Mouse (Mus musculus): ENCODE data around the gene Mmp9. TPM values are rescaled to one million over a fixed set of nuclear protein-coding genes. Genes with fewer than 3 reads are reported as not detected.
A peak's percentile ranks its signal among the peaks of the same experiment; 100 is the strongest.

Mmp9 gene
- polyA plus RNA-seq, 1 experiment from 2014 or later: 33.2 TPM

DNA sequence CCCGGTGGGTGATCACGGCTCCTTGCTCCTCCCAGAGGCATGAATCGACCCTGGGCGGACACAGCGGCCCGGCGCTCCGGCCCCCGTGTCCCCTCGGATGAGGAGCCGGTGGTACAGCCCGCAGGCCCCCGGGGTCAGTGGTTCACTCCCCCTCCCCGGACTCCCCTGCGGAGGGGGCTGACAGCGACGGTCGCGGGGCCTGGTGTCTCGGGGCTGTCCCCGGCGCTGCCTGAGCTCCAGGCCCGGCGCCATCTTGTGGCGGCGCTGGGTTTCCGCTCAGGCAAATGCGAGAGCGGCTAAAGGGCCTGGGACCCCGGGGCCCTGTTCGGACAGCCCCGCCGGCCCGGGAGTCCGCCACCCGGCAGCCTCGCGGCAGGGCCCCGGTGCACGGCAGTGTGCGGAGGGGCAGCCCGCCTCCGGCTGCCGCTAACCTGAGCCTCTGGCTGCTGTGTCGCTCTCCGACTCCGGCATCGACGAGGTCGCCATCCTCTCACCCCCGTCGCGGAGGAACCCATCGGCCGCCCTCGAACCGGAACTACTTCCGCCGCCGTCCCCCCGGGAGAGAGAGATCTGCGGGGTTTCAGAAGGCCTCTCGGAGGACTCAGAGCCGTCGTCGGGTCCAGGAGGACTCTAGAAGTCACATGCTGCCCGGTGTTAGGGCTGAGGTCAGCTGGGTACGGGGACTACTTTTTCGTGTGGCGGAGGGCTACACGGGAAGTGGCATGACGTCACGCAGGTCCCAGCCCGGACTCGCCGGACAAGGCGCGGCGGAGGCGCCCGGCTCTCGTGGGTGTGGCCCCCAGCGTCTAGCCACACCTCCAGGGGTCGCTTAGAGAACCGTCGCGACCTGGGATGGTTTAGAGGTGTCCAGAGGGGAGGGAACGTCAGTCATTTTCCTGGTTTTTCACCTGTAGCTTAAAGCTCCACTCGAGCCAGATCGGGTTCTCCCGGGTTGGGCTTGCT is 29.2 kb upstream of the Mmp9 start, which contains the start of gene Zfp335:
Gene Zfp335, minus strand, starts transcription at position 672 of the 963 bp plus-strand sequence.
- Histone ChIP-seq H3K27ac (peak within 1 kb of the TSS; percentile 97), H3K4me3 (replicated peaks; ENCODE audit: low read length) (peak within 1 kb of the TSS; percentile 75), H3K4me2 (replicated peaks) (peak within 1 kb of the TSS; percentile 97), H3K9me3 (ENCODE audit: control insufficient read depth, low read length) (0 out of 2 replicates have a peak, but pooled peaks cover under 1% of the 10 kb centered on the region), H3K9ac (peak within 1 kb of the TSS; percentile 73), H3K4me1 (replicated peaks; ENCODE audit: control insufficient read depth, insufficient read depth, low read length) (peaks cover 16% of the 10 kb centered on the region), H3K36me3 (replicated peaks; ENCODE audit: control insufficient read depth, insufficient read depth) (peaks cover 28% of the 10 kb centered on the region), H3K27me3 (ENCODE audit: control insufficient read depth, insufficient read depth, low read length) (no peaks in the 10 kb centered on the region)
- peak; percentile 84 for ATAC-seq (ENCODE audit: low FRiP score)
- WGBS: under 1% methylated on average over 83 of the region's 91 CpGs
- DNase-seq (ENCODE audit: low spot score): peak; percentile 90

DNA sequence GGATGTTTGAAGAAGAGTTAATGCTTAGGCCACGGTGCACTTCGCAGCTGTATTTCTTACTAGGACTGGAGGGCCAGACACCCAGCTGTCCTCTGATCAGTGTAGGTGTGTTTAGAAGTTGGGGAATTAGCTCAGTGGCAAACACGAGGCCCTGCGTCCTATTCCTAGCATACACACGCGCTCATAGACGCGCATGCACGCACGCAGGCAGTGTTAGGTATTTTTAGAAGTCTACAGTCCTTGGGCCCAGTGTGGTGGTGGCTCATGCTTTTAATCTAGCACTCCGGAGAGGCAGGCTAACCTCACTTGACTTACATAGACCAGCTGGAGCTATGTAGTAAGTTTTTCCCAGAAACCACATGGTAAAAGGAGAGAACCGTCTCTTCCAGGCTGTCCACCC is 28.4 kb upstream of the Mmp9 start:
- peak overlapping the region; percentile 73 for H3K9ac ChIP-seq
- peak overlapping the region; percentile 75 for H3K4me3 ChIP-seq (replicated peaks; ENCODE audit: low read length)
- H3K27me3 ChIP-seq (ENCODE audit: control insufficient read depth, insufficient read depth, low read length): no peaks in the 10 kb centered on the region
- ATAC-seq (ENCODE audit: low FRiP score) (no peak), DNase-seq (ENCODE audit: low spot score) (no peak)
- peaks cover 21% of the 10 kb centered on the region for H3K36me3 ChIP-seq (replicated peaks; ENCODE audit: control insufficient read depth, insufficient read depth)
- WGBS: 19% methylated on average over 12 of the region's 12 CpGs
- H3K4me2 ChIP-seq (replicated peaks): peak overlapping the region; percentile 97
- peaks cover 16% of the 10 kb centered on the region for H3K4me1 ChIP-seq (replicated peaks; ENCODE audit: control insufficient read depth, insufficient read depth, low read length)
- H3K27ac ChIP-seq: peak overlapping the region; percentile 97
- H3K9me3 ChIP-seq (ENCODE audit: control insufficient read depth, low read length): no peaks in the 10 kb centered on the region

DNA sequence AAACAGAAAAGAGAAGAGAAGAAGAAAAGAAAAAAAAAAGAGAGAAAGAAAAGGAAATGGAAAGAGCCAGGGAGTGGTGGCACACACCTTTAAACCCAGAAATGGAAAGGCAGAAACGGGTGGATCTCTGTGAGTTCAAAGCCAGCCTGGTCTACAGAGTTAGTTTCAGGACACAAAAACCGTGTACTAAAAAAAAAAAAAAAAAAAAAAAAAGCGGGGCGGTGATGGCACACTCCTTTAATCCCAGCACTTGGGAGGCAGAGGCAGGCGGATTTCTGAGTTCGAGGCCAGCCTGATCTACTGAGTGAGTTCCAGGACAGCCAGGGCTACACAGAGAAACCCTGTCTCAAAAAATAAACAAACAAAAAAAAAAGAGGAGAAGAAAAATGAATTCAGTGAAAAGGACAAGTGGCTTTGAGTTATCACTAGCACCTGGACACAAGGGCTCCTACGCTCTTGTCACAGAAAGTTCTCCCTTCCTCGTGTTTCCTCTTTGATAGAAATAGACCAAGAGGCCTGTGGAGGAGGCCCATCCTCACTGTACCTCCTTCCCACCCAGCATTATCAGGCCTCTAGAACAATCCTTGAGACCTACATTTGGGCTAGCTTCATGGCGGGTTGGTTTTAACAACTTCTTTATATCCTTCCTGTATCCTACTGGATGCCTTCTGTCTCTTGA is 27.7 kb upstream of the Mmp9 start:
- WGBS: 87% methylated on average over 7 of the region's 9 CpGs
- Histone ChIP-seq H3K27me3 (ENCODE audit: control insufficient read depth, insufficient read depth, low read length) (no peaks in the 10 kb centered on the region), H3K4me3 (replicated peaks; ENCODE audit: low read length) (peak overlapping the region; percentile 75; the same call in 1 of the 2 replicates), H3K9ac (peak overlapping the region; percentile 73), H3K27ac (no peak overlapping the region), H3K4me2 (replicated peaks) (peak overlapping the region; percentile 97), H3K36me3 (replicated peaks; ENCODE audit: control insufficient read depth, insufficient read depth) (peaks cover 13% of the 10 kb centered on the region), H3K9me3 (ENCODE audit: control insufficient read depth, low read length) (no peaks in the 10 kb centered on the region), H3K4me1 (replicated peaks; ENCODE audit: control insufficient read depth, insufficient read depth, low read length) (peaks cover 16% of the 10 kb centered on the region)
- ATAC-seq (ENCODE audit: low FRiP score) (no peak), DNase-seq (ENCODE audit: low spot score) (no peak)

DNA sequence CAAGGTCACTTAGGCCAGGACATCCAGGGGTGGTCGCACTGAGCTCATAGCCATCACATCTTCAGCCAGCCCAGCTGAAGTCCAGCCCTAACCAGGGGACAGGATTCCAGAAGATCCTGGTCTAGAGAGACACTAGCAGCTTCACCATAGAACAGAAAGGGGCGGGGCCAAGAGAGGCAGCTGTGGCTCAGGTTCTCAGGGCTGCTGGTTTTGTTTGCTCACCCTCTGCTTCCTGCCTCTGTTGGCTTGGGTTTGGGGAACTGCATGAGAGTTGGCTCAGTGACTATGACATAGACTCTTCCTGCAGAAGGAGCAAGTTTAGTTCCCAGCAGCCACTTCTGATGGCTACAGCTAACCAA is 27.2 kb upstream of the Mmp9 start:
- 95% methylated on average over 2 of the region's 2 CpGs for WGBS

DNA sequence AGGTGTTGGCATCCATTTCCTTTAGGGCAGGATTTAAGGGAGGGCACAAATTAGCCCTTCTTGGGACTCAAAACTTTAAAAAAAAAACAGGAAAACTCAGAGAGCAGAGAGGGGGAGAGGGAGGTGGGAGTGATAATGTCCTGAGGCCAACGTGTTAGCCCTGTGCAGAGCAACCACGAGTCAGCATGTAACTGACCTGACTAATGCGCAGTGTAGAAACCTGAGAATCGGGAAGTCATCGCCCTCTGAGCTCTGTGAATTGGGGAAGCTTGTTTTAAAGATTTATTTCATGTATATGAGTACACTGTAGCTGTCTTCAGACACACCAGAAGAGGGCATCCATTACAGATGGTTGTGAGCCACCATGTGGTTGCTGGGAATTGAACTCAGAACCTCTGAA is 23.8 kb upstream of the Mmp9 start:
- Histone ChIP-seq H3K27me3 (ENCODE audit: control insufficient read depth, insufficient read depth, low read length) (no peaks in the 10 kb centered on the region), H3K4me2 (replicated peaks) (no peak overlapping the region), H3K4me3 (replicated peaks; ENCODE audit: low read length) (no peak overlapping the region), H3K9ac (no peak overlapping the region), H3K4me1 (replicated peaks; ENCODE audit: control insufficient read depth, insufficient read depth, low read length) (peaks cover 6% of the 10 kb centered on the region), H3K36me3 (replicated peaks; ENCODE audit: control insufficient read depth, insufficient read depth) (no peaks in the 10 kb centered on the region; the same call in 1 of the 2 replicates), H3K9me3 (ENCODE audit: control insufficient read depth, low read length) (no peaks in the 10 kb centered on the region), H3K27ac (no peak overlapping the region)
- WGBS: 86% methylated on average over 5 of the region's 5 CpGs
- no peak for ATAC-seq (ENCODE audit: low FRiP score)
- no peak for DNase-seq (ENCODE audit: low spot score)

More for the DNA sequence above, 27.2 kb upstream of the Mmp9 start:
- Histone ChIP-seq H3K4me2 (replicated peaks) (no peak overlapping the region), H3K36me3 (replicated peaks; ENCODE audit: control insufficient read depth, insufficient read depth) (peaks cover 8% of the 10 kb centered on the region), H3K27me3 (ENCODE audit: control insufficient read depth, insufficient read depth, low read length) (no peaks in the 10 kb centered on the region), H3K9me3 (ENCODE audit: control insufficient read depth, low read length) (no peaks in the 10 kb centered on the region), H3K4me3 (replicated peaks; ENCODE audit: low read length) (no peak overlapping the region), H3K9ac (no peak overlapping the region), H3K4me1 (replicated peaks; ENCODE audit: control insufficient read depth, insufficient read depth, low read length) (peaks cover 16% of the 10 kb centered on the region), H3K27ac (no peak overlapping the region)
- DNase-seq (ENCODE audit: low spot score) (no peak), ATAC-seq (ENCODE audit: low FRiP score) (no peak)

GRCm38 (mm10) chr2:164917371-164917770 is 23.2 kb upstream of the Mmp9 start:
- Histone ChIP-seq H3K27me3 (ENCODE audit: control insufficient read depth, insufficient read depth, low read length) (no peaks in the 10 kb centered on the region), H3K27ac (no peak overlapping the region), H3K36me3 (replicated peaks; ENCODE audit: control insufficient read depth, insufficient read depth) (no peaks in the 10 kb centered on the region; the same call in 1 of the 2 replicates), H3K9me3 (ENCODE audit: control insufficient read depth, low read length) (no peaks in the 10 kb centered on the region), H3K4me1 (replicated peaks; ENCODE audit: control insufficient read depth, insufficient read depth, low read length) (peaks cover 6% of the 10 kb centered on the region), H3K4me2 (replicated peaks) (no peak overlapping the region), H3K4me3 (replicated peaks; ENCODE audit: low read length) (no peak overlapping the region), H3K9ac (no peak overlapping the region)
- no peak for ATAC-seq (ENCODE audit: low FRiP score)
- no peak for DNase-seq (ENCODE audit: low spot score)
- 64% methylated on average over 10 of the region's 10 CpGs for WGBS

DNA sequence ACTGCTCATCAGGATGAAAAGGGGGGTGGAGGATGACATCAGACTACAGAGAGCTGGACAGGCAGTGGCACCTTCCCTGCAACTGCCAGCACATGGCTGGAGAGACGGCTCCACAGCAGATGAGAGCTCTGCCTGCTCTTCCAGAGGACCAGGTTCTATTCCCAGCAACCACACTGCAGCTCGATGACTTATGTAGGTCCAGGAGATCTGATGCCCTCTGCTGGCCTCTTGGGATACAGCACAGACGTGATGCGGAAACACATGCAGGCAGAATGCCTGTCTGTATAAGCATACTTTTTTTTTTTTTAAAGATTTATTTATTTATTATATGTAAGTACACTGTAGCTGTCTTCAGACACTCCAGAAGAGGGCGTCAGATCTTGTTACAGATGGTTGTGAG is 22.3 kb upstream of the Mmp9 start:
- H3K9me3 ChIP-seq (ENCODE audit: control insufficient read depth, low read length): no peaks in the 10 kb centered on the region
- H3K36me3 ChIP-seq (replicated peaks; ENCODE audit: control insufficient read depth, insufficient read depth): no peaks in the 10 kb centered on the region; the same call in 1 of the 2 replicates
- no peak overlapping the region for H3K9ac ChIP-seq
- H3K4me1 ChIP-seq (replicated peaks; ENCODE audit: control insufficient read depth, insufficient read depth, low read length): peaks cover 4% of the 10 kb centered on the region
- no peaks in the 10 kb centered on the region for H3K27me3 ChIP-seq (ENCODE audit: control insufficient read depth, insufficient read depth, low read length)
- ATAC-seq (ENCODE audit: low FRiP score) (no peak), DNase-seq (ENCODE audit: low spot score) (no peak)
- no peak overlapping the region for H3K4me2 ChIP-seq (replicated peaks)
- no peak overlapping the region for H3K4me3 ChIP-seq (replicated peaks; ENCODE audit: low read length)
- WGBS: 65% methylated on average over 4 of the region's 5 CpGs
- H3K27ac ChIP-seq: no peak overlapping the region

GRCm38 (mm10) chr2:164921984-164922383 is 18.6 kb upstream of the Mmp9 start:
- Histone ChIP-seq H3K36me3 (replicated peaks; ENCODE audit: control insufficient read depth, insufficient read depth) (no peaks in the 10 kb centered on the region; the same call in 1 of the 2 replicates), H3K9ac (no peak overlapping the region), H3K27me3 (ENCODE audit: control insufficient read depth, insufficient read depth, low read length) (no peaks in the 10 kb centered on the region), H3K4me2 (replicated peaks) (no peak overlapping the region), H3K4me1 (replicated peaks; ENCODE audit: control insufficient read depth, insufficient read depth, low read length) (peaks cover 16% of the 10 kb centered on the region), H3K9me3 (ENCODE audit: control insufficient read depth, low read length) (no peaks in the 10 kb centered on the region), H3K27ac (no peak overlapping the region), H3K4me3 (replicated peaks; ENCODE audit: low read length) (no peak overlapping the region)
- WGBS: 56% methylated on average over 7 of the region's 7 CpGs
- ATAC-seq (ENCODE audit: low FRiP score): no peak
- DNase-seq (ENCODE audit: low spot score): no peak

DNA sequence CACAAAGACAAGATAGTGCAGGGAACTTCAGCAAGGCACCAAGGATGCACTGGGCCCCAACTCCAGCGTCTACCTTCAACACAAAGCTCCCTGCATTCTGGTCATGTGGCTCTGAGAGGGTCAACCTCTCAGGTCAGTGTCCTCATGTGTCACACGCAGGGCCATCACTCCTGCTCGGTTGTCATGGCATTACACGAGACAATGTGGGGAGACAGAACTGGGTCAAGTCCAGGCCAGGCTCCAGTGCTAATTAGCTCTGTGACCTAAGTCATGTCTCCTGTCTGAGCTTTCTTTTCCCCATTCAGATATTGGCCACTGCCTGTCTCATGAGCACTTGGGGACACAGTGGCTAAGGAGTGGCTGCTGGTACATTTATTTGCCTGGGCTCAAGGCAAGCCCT is 17.3 kb upstream of the Mmp9 start:
- DNase-seq (ENCODE audit: low spot score) (no peak), ATAC-seq (ENCODE audit: low FRiP score) (no peak)
- no peak overlapping the region for H3K27ac ChIP-seq
- H3K4me1 ChIP-seq (replicated peaks; ENCODE audit: control insufficient read depth, insufficient read depth, low read length): peaks cover 16% of the 10 kb centered on the region
- H3K27me3 ChIP-seq (ENCODE audit: control insufficient read depth, insufficient read depth, low read length): no peaks in the 10 kb centered on the region
- 0 out of 2 replicates have a peak overlapping the region, but pooled peaks have one; percentile 5 for H3K9ac ChIP-seq
- 50% methylated on average over 4 of the region's 4 CpGs for WGBS
- H3K4me3 ChIP-seq (replicated peaks; ENCODE audit: low read length): no peak overlapping the region
- no peaks in the 10 kb centered on the region for H3K9me3 ChIP-seq (ENCODE audit: control insufficient read depth, low read length)
- H3K36me3 ChIP-seq (replicated peaks; ENCODE audit: control insufficient read depth, insufficient read depth): no peaks in the 10 kb centered on the region; the same call in 1 of the 2 replicates
- no peak overlapping the region for H3K4me2 ChIP-seq (replicated peaks)

Data from hindbrain, embryonic 14.5 days (tissue).